Mouse (Mus musculus): ENCODE results near the gene Lce3a. TPM values are rescaled to one million over a fixed set of nuclear protein-coding genes. Genes with fewer than 3 reads are reported as not detected.

Gene Lce3a
- not detected in 2 replicates for polyA plus RNA-seq (2015; fragmentation: Nextera tagmentation; extraction: Ambion mirVana)

- no peak within 1 kb of the TSS for H3K9ac ChIP-seq (ENCODE audit: low read depth, low read length)
- ATAC-seq, result no peak
- 71% methylated on average over 2 of the region's 2 CpGs for WGBS
- H3K4me2 ChIP-seq (ENCODE audit: low read length), result no peak within 1 kb of the TSS
- H3K27ac ChIP-seq (ENCODE audit: low read length), result no peak within 1 kb of the TSS
- no peak within 1 kb of the TSS for H3K4me3 ChIP-seq (ENCODE audit: low read depth, low read length)
- H3K36me3 ChIP-seq (ENCODE audit: control insufficient read depth, insufficient read depth, low read length), result no peaks in the 10 kb centered on the region
- H3K4me1 ChIP-seq (ENCODE audit: control insufficient read depth, insufficient read depth, low read length), result no peaks in the 10 kb centered on the region
- H3K27me3 ChIP-seq (ENCODE audit: control insufficient read depth, insufficient read depth, low read depth, low read length), result no peaks in the 10 kb centered on the region
- no peaks in the 10 kb centered on the region for H3K9me3 ChIP-seq (replicated peaks; ENCODE audit: control insufficient read depth, low read length, poor library complexity, severe bottlenecking)
Measured at GRCm38 (mm10) chr3:92926130-92926529, at the start of gene Lce3a. Gene Lce3a (minus strand): TSS chr3:92926230.

GRCm38 (mm10) chr3:92966761-92967160 lies 40.7 kb upstream of the Lce3a start, which contains the start of gene Lce3e:
Gene Lce3e (plus strand): TSS chr3:92967061.
- no peaks in the 10 kb centered on the region for H3K36me3 ChIP-seq (ENCODE audit: control insufficient read depth, insufficient read depth, low read length)
- H3K4me1 ChIP-seq (ENCODE audit: control insufficient read depth, insufficient read depth, low read length), result no peaks in the 10 kb centered on the region
- no peak for ATAC-seq
- WGBS, result 94% methylated on average over 2 of the region's 2 CpGs
- H3K9me3 ChIP-seq (replicated peaks; ENCODE audit: control insufficient read depth, low read length, poor library complexity, severe bottlenecking), result no peaks in the 10 kb centered on the region
- H3K27ac ChIP-seq (ENCODE audit: low read length), result no peak within 1 kb of the TSS
- no peak within 1 kb of the TSS for H3K4me3 ChIP-seq (ENCODE audit: low read depth, low read length)
- no peak within 1 kb of the TSS for H3K4me2 ChIP-seq (ENCODE audit: low read length)
- no peaks in the 10 kb centered on the region for H3K27me3 ChIP-seq (ENCODE audit: control insufficient read depth, insufficient read depth, low read depth, low read length)
- H3K9ac ChIP-seq (ENCODE audit: low read depth, low read length), result no peak within 1 kb of the TSS

GRCm38 (mm10) chr3:92957090-92957489 lies 31.1 kb upstream of the Lce3a start, which contains the start of gene Lce3d:
Gene Lce3d (plus strand): TSS chr3:92957390.
- Histone ChIP-seq H3K27ac (ENCODE audit: low read length) (no peak within 1 kb of the TSS), H3K9me3 (replicated peaks; ENCODE audit: control insufficient read depth, low read length, poor library complexity, severe bottlenecking) (no peaks in the 10 kb centered on the region), H3K4me1 (ENCODE audit: control insufficient read depth, insufficient read depth, low read length) (no peaks in the 10 kb centered on the region), H3K4me3 (ENCODE audit: low read depth, low read length) (no peak within 1 kb of the TSS), H3K27me3 (ENCODE audit: control insufficient read depth, insufficient read depth, low read depth, low read length) (no peaks in the 10 kb centered on the region), H3K36me3 (ENCODE audit: control insufficient read depth, insufficient read depth, low read length) (no peaks in the 10 kb centered on the region), H3K4me2 (ENCODE audit: low read length) (no peak within 1 kb of the TSS), H3K9ac (ENCODE audit: low read depth, low read length) (no peak within 1 kb of the TSS)
- 100% methylated on average over 1 of the region's 1 CpGs for WGBS
- no peak for ATAC-seq

- no peaks in the 10 kb centered on the region for H3K4me1 ChIP-seq (ENCODE audit: control insufficient read depth, insufficient read depth, low read length)
- no peak within 1 kb of the TSS for H3K4me3 ChIP-seq (ENCODE audit: low read depth, low read length)
- H3K9me3 ChIP-seq (replicated peaks; ENCODE audit: control insufficient read depth, low read length, poor library complexity, severe bottlenecking), result no peaks in the 10 kb centered on the region
- H3K27me3 ChIP-seq (ENCODE audit: control insufficient read depth, insufficient read depth, low read depth, low read length), result no peaks in the 10 kb centered on the region
- WGBS, result 90% methylated on average over 1 of the region's 1 CpGs
- no peak for ATAC-seq
- no peaks in the 10 kb centered on the region for H3K36me3 ChIP-seq (ENCODE audit: control insufficient read depth, insufficient read depth, low read length)
- H3K9ac ChIP-seq (ENCODE audit: low read depth, low read length), result no peak within 1 kb of the TSS
- H3K27ac ChIP-seq (ENCODE audit: low read length), result no peak within 1 kb of the TSS
- H3K4me2 ChIP-seq (ENCODE audit: low read length), result no peak within 1 kb of the TSS
Measured at GRCm38 (mm10) chr3:92944186-92944585, 18.2 kb upstream of the Lce3a start, which contains the start of gene Lce3c. Gene Lce3c (plus strand): TSS chr3:92944486.

GRCm38 (mm10) chr3:92932679-92933078 lies 6.6 kb upstream of the Lce3a start, which contains the start of gene Lce3b:
Gene Lce3b (plus strand): TSS chr3:92932979.
- ATAC-seq, result no peak
- H3K36me3 ChIP-seq (ENCODE audit: control insufficient read depth, insufficient read depth, low read length), result no peaks in the 10 kb centered on the region
- 57% methylated on average over 2 of the region's 2 CpGs for whole genome bisulfite sequencing

GRCm38 (mm10) chr3:92920364-92920763 lies 5.7 kb downstream of the Lce3a start:
- no peak overlapping the region for H3K27ac ChIP-seq (ENCODE audit: low read length)
- H3K27me3 ChIP-seq (ENCODE audit: control insufficient read depth, insufficient read depth, low read depth, low read length), result no peaks in the 10 kb centered on the region
- H3K4me2 ChIP-seq (ENCODE audit: low read length), result no peak overlapping the region
- H3K9ac ChIP-seq (ENCODE audit: low read depth, low read length), result no peak overlapping the region
- H3K4me1 ChIP-seq (ENCODE audit: control insufficient read depth, insufficient read depth, low read length), result no peaks in the 10 kb centered on the region
- no peaks in the 10 kb centered on the region for H3K36me3 ChIP-seq (ENCODE audit: control insufficient read depth, insufficient read depth, low read length)
- no peak overlapping the region for H3K4me3 ChIP-seq (ENCODE audit: low read depth, low read length)
- ATAC-seq, result no peak
- 65% methylated on average over 4 of the region's 4 CpGs for WGBS
- no peaks in the 10 kb centered on the region for H3K9me3 ChIP-seq (replicated peaks; ENCODE audit: control insufficient read depth, low read length, poor library complexity, severe bottlenecking)

More at GRCm38 (mm10) chr3:92932679-92933078, 6.6 kb upstream of the Lce3a start, which contains the start of gene Lce3b:
- Histone ChIP-seq H3K4me2 (ENCODE audit: low read length) (no peak within 1 kb of the TSS), H3K9ac (ENCODE audit: low read depth, low read length) (no peak within 1 kb of the TSS), H3K4me1 (ENCODE audit: control insufficient read depth, insufficient read depth, low read length) (no peaks in the 10 kb centered on the region), H3K9me3 (replicated peaks; ENCODE audit: control insufficient read depth, low read length, poor library complexity, severe bottlenecking) (no peaks in the 10 kb centered on the region), H3K4me3 (ENCODE audit: low read depth, low read length) (no peak within 1 kb of the TSS), H3K27me3 (ENCODE audit: control insufficient read depth, insufficient read depth, low read depth, low read length) (no peaks in the 10 kb centered on the region), H3K27ac (ENCODE audit: low read length) (no peak within 1 kb of the TSS)

GRCm38 (mm10) chr3:92907571-92907970 lies 18.5 kb downstream of the Lce3a start:
- 0 out of 2 replicates have a peak, but pooled peaks have one; percentile 54 for ATAC-seq
- 30% methylated on average over 3 of the region's 4 CpGs for WGBS
- H3K27me3 ChIP-seq (ENCODE audit: control insufficient read depth, insufficient read depth, low read depth, low read length), result no peaks in the 10 kb centered on the region

GRCm38 (mm10) chr3:92905182-92905581 lies 20.8 kb downstream of the Lce3a start:
- no peak overlapping the region for H3K9ac ChIP-seq (ENCODE audit: low read depth, low read length)
- no peak overlapping the region for H3K4me3 ChIP-seq (ENCODE audit: low read depth, low read length)
- H3K36me3 ChIP-seq (ENCODE audit: control insufficient read depth, insufficient read depth, low read length), result no peaks in the 10 kb centered on the region
- no peaks in the 10 kb centered on the region for H3K4me1 ChIP-seq (ENCODE audit: control insufficient read depth, insufficient read depth, low read length)
- WGBS, result 57% methylated on average over 3 of the region's 3 CpGs
- H3K27me3 ChIP-seq (ENCODE audit: control insufficient read depth, insufficient read depth, low read depth, low read length), result no peaks in the 10 kb centered on the region
- no peaks in the 10 kb centered on the region for H3K9me3 ChIP-seq (replicated peaks; ENCODE audit: control insufficient read depth, low read length, poor library complexity, severe bottlenecking)
- H3K4me2 ChIP-seq (ENCODE audit: low read length), result no peak overlapping the region
- ATAC-seq, result no peak
- H3K27ac ChIP-seq (ENCODE audit: low read length), result no peak overlapping the region

More at GRCm38 (mm10) chr3:92907571-92907970, 18.5 kb downstream of the Lce3a start:
- H3K4me3 ChIP-seq (ENCODE audit: low read depth, low read length), result no peak overlapping the region
- no peaks in the 10 kb centered on the region for H3K36me3 ChIP-seq (ENCODE audit: control insufficient read depth, insufficient read depth, low read length)
- H3K9ac ChIP-seq (ENCODE audit: low read depth, low read length), result no peak overlapping the region
- H3K4me2 ChIP-seq (ENCODE audit: low read length), result no peak overlapping the region
- H3K9me3 ChIP-seq (replicated peaks; ENCODE audit: control insufficient read depth, low read length, poor library complexity, severe bottlenecking), result no peaks in the 10 kb centered on the region
- H3K27ac ChIP-seq (ENCODE audit: low read length), result no peak overlapping the region
- H3K4me1 ChIP-seq (ENCODE audit: control insufficient read depth, insufficient read depth, low read length), result no peaks in the 10 kb centered on the region

GRCm38 (mm10) chr3:92903640-92904039 lies 22.4 kb downstream of the Lce3a start:
- H3K4me1 ChIP-seq (ENCODE audit: control insufficient read depth, insufficient read depth, low read length), result no peaks in the 10 kb centered on the region

More at GRCm38 (mm10) chr3:92903640-92904039, 22.4 kb downstream of the Lce3a start:
- Histone ChIP-seq H3K27me3 (ENCODE audit: control insufficient read depth, insufficient read depth, low read depth, low read length) (no peaks in the 10 kb centered on the region), H3K36me3 (ENCODE audit: control insufficient read depth, insufficient read depth, low read length) (no peaks in the 10 kb centered on the region), H3K27ac (ENCODE audit: low read length) (no peak overlapping the region), H3K4me2 (ENCODE audit: low read length) (no peak overlapping the region), H3K4me3 (ENCODE audit: low read depth, low read length) (no peak overlapping the region), H3K9me3 (replicated peaks; ENCODE audit: control insufficient read depth, low read length, poor library complexity, severe bottlenecking) (no peaks in the 10 kb centered on the region), H3K9ac (ENCODE audit: low read depth, low read length) (no peak overlapping the region)
- WGBS, result 26% methylated on average over 4 of the region's 4 CpGs
- ATAC-seq, result peak; percentile 56; the same call in 1 of the 2 replicates

All from midbrain, embryonic 16.5 days (tissue).